Mouse (Mus musculus) heart, postnatal 4 days (tissue): ENCODE results near the gene Fam229b. TPM values are rescaled to one million over a fixed set of nuclear protein-coding genes. Genes with fewer than 3 reads are reported as not detected.
A peak's percentile ranks its signal among the peaks of the same experiment; 100 is the strongest.

Experiments used
- DNase-seq: peaks from one replicate; pipeline ENCODE4 v3.0.0; 2021
- total RNA-seq, 2 experiments: library from RNA; stranded (reverse); gene quantifications; 2 replicates each; pipeline ENCODE4 v1.2.3; 2021

The Fam229b gene
- total RNA-seq, result 1 to 10 TPM; 3.6 to 4.8 TPM

GRCm38 (mm10) chr10:39133462-39134310 lies at the start of gene Fam229b, which contains the start of gene Tube1:
TSS of gene Fam229b (minus strand) at chr10:39133914.
TSS of gene Tube1 (plus strand) at chr10:39133976.
- DNase-seq, result peak; percentile 89

DNA sequence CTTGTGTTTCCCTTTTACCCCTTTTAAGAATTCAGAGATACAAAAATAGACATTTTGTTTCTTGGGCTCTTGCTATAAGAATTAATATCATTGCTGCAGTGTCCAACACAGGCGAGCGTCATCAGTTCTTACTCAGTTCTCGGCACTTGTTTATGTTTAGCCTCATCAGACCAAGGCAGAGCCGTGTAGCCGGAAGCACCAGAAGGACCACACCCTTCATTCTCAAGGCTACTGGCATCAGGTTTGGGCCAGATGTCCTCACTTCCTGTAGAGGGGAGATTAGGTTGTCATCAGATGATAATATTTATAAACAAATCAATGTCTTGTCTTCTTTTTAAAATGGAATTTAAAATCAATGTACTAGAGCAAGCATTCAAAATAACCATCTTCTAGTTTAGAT lies 43.3 kb upstream of the Fam229b start:
- no peak for DNase-seq

GRCm38 (mm10) chr10:39173077-39173476 lies 39.4 kb upstream of the Fam229b start:
- DNase-seq, result peak; percentile 72

DNA sequence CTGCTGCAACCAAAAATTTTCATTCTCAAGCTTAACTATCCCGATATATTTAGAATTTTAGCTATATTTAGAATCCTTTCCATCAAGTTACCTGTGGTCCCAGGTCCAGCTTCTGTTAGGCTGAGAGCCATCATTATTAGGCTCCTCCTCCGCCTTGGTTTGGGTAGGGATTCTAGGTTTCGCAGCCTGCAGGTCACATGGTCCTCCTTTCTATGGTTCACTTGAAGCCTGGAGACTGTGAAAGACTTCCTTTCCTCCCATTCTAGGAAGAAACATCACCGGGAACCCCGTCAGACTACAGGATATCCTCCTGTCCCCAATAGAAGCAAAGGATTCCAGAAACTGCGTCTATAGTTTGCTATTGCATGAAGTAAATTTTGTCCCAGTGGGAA lies 38.8 kb upstream of the Fam229b start:
- no peak for DNase-seq

DNA sequence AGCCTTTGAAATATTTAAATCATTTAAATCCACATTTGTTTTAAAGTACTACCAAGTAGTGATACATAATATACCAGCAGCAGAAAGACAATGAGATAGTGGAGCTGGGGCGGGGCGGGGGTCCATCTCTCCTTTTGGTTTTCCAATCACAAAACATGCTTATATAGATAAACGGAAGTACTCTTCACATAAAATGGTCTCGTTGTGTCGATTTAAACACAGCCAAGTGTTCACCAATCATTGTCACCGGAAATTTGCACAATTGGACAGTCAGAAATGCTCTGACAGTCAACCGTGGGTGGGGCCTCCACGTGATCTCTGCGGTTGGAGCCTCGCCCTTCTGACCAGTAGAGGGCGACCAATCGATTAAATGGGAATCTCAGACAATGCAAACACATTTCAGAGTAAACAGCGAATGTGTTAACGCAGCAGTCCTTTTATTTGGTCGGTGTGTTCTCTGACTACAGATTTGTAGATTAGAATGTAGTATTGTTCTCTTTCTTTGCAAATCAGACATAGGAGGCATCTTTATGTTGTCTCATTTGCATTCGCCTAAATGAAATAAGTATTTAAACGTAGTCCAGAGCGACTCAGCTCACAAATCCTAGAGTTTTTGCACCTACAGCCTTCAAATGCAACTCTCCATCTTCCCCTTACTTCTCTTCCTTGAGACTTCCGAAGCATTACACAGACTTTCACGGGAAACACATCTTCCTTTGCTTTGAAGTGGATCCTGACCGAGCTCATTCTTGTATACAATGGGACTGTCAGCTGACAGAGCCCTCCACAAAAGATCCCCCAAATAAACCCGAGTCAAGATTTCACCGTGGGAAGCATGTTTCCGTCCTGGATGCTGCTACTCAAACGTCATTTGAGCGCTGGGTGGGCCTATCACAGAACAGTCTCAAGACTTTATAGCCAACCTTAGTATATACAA lies 38.2 kb upstream of the Fam229b start:
- peak; percentile 91 for DNase-seq

GRCm38 (mm10) chr10:39171134-39171533 lies 37.4 kb upstream of the Fam229b start:
- DNase-seq, result peak; percentile 93

DNA sequence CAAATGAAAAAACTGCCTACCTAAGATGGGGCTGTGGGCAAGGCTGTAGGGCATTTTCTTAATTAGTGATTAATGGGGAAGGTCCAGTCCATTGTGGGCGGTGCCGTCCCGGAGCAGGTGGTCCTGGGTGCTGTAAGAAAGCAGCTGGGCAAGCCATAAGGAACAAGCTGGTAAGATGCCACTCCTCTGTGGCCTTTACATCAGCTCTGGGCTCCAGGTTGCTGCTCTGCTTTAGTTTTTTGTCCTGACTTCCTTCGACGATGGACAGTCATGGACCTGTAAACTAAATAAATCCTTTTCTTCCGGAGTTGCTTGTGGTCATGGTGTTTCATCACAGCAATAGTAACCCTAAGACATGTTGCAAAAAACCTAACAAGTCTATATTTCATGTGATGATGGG lies 37.0 kb upstream of the Fam229b start:
- no peak for DNase-seq

GRCm38 (mm10) chr10:39170181-39170580 lies 36.5 kb upstream of the Fam229b start:
- DNase-seq, result peak; percentile 84

- DNase-seq, result no peak
Observed at GRCm38 (mm10) chr10:39169642-39170041, 35.9 kb upstream of the Fam229b start.

DNA sequence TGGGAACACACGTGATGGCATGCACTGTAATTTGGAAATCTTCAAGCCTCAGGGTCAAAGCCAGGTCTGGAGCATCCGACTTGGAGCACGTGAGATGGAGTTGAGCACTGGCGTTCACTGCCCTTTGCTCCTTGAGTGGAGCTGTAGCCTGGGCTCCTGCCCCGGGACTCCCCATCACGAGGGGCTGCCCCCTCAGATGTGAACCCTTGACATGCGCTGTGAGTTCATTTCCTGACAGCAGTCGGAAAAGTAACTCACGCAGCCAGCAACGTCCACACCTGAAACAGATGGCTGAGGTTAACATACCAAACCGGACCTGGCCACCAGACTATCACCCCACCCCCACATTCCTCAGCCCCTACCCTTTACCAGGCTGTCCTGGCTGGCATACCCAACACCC lies 33.9 kb upstream of the Fam229b start:
- DNase-seq, result no peak

GRCm38 (mm10) chr10:39165632-39166115 lies 32.0 kb upstream of the Fam229b start:
- DNase-seq, result peak; percentile 64

- DNase-seq, result no peak
Observed at GRCm38 (mm10) chr10:39163694-39164093, 30.0 kb upstream of the Fam229b start, which contains the start of gene Ccn6. TSS of gene Ccn6 (minus strand) at chr10:39163794.

DNA sequence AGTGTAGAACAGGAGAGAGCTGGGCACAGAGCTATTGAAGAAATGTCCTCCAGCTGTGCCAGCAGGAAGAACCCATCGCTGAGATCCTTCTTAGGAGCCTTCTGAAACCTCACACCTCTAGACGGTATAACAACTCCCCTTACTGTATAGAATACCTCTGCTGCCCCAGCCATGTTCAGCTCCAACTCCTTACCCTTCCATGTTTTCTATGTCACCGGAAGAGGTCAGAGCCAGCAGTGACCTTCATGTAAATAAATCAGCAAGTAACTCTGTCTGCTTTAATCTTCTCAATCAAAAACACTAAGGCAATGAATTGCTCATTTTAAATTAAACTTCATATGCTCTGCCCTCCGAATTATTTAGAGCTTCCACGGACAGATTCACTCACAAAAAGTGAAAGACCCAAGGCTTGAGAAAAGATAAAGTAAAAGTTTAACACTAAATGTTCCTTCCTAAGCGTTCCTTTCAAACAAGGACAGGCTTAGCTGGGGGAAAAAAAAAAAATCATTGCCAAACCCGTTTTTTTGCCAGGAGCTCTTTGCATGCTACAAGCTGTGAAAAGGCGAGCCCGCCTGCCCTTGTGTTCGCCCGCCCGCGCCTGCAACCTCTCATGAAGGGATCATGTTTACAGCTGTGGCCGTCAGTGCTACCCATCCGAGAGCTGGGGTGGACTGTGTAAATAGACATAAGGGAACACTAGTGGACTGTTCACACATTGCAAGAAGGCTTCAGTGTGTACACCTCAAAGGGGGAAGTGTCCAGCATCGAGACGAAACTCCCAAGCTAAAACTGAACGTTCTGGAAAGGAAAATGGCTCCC lies 29.2 kb upstream of the Fam229b start:
- no peak for DNase-seq

GRCm38 (mm10) chr10:39161406-39161805 lies 27.7 kb upstream of the Fam229b start:
- no peak for DNase-seq

- DNase-seq, result no peak
Observed at GRCm38 (mm10) chr10:39158306-39158705, 24.6 kb upstream of the Fam229b start.

DNA sequence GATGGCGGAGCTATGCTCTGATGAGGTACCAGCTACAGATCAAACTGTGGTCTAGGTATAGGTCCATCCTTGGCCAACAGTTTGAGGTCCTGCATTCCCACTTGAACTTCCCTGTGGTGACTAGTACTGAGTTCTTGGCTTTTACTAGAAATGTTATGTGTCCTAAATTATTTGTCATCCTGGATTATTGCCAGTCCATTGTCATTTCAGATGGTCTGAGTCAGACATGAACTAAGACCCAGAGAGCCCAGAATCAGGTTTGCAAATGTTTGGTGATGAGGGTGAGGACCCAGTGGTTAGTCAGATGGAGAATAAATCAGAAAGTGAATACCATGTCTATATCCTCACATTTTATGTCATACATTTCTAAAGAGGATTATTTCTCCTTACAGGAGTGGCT lies 23.6 kb upstream of the Fam229b start:
- DNase-seq, result no peak

GRCm38 (mm10) chr10:39156719-39157118 lies 23.0 kb upstream of the Fam229b start:
- DNase-seq, result no peak

DNA sequence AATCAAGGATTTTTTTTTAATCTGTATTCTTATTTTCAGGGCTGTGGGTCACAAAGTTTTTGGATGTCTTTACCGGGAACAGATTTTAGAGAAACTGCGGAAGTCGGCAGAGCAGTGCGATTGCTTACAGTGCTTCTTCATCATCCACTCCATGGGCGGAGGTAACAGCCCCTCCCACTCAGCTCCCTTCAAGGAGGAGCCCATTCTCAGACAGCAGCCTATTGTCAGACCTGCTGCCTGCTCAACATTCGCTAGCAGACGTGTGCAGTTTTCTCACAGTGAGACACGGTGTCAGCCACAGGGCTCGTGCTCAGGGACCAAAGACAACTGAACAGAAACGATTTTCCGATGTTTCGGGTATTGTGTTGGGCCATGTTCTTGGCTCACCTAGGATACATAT lies 8.5 kb upstream of the Fam229b start:
- DNase-seq, result no peak

DNA sequence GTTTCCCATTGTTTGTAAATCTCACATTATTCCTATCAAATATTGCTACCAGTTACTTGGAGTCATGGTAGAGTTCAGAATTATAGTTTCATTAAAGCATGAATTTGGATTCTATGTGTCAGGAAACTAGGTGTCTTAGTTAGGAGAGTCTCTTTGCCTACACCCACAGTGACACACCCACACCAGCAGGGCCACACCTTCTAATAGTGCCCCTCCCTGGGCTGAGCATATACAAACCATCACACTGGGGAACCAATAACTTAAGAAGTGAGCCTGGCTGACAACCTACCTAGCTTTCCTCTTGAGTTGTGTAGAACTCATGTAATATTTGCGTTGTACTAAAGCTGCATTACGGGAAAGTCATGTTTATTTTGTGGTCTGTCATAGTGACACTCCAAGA lies 7.7 kb upstream of the Fam229b start:
- no peak for DNase-seq

DNA sequence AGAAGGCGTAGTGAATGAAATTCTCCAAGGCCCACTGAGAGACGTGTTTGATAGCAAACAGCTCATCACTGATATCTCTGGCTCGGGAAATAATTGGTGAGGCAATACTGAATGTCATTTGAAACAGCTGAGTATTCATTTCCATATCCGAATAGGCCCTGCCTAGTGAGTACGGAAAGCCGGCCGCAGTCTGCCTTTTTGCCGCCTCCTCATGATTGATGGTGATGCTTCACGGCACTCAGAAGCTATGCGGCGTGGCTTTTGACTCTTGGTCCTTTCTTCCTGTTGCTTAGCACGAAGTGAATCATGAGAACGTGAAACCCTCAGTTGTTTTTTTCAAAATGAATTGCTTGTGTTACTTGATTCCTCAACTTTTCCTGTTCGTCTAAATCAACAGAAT lies 7.1 kb upstream of the Fam229b start:
- DNase-seq, result no peak

GRCm38 (mm10) chr10:39138761-39139160 lies 5.0 kb upstream of the Fam229b start:
- no peak for DNase-seq

DNA sequence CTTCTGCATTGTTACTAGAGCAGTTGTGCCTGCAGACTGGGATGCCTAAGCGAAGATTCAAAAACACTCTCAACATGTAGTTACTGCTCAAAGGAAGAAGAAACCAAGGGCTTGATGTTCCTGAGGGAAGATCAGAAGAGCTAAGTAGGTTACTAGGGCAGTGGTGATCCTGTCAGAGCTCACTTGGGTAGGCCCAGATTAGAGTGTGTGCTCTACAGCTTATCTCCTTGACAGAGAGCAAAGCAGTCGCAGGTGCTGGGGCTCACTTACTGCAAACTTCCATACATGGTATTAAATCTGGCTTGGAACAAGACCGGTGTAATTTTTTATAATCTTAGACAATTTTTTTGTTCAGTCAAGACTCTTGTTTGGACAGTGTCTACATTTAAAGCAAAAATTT lies 4.1 kb upstream of the Fam229b start:
- no peak for DNase-seq
